Mouse (Mus musculus): ENCODE measurements around the gene Cox15. TPM values are rescaled to one million over a fixed set of nuclear protein-coding genes. Genes with fewer than 3 reads are reported as not detected.

The Cox15 gene
- polyA plus RNA-seq, 1 experiment from 2014 or later, result 10.6 TPM

DNA sequence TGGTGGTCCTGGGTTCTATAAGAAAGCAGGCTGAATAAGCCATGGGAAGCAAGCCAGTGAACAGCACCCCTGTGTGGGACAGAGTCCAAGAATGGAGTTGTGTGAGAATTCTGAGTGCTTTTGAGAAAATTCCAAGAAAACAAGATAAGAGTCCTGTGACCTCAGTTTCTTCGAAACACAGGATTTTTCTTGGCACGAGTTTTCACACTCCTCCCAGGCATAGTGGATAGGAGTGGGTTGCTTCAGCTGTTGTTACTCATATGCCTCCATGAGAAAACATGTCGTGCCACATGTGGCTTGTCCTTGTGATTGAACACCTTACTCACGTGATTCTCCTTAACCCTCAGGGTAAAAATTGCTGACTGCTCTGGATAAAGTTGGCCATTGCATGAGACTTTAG is 4.9 kb downstream of the Cox15 start:
- Histone ChIP-seq H3K27me3 (ENCODE audit: control insufficient read depth, insufficient read depth, low read depth, low read length) (no peaks in the 10 kb centered on the region), H3K4me2 (ENCODE audit: low read depth, low read length) (no peak overlapping the region), H3K9me3 (ENCODE audit: control insufficient read depth, low read length) (no peaks in the 10 kb centered on the region), H3K9ac (ENCODE audit: low read length) (no peak overlapping the region), H3K4me3 (ENCODE audit: low read length) (no peak overlapping the region), H3K27ac (ENCODE audit: low read length) (no peak overlapping the region), H3K36me3 (ENCODE audit: control insufficient read depth, insufficient read depth, low read length) (peaks cover 31% of the 10 kb centered on the region), H3K4me1 (replicated peaks; ENCODE audit: control insufficient read depth, insufficient read depth, low read length) (no peaks in the 10 kb centered on the region)
- no peak for ATAC-seq (ENCODE audit: low read depth)
- WGBS, result 63% methylated on average over 4 of the region's 4 CpGs

DNA sequence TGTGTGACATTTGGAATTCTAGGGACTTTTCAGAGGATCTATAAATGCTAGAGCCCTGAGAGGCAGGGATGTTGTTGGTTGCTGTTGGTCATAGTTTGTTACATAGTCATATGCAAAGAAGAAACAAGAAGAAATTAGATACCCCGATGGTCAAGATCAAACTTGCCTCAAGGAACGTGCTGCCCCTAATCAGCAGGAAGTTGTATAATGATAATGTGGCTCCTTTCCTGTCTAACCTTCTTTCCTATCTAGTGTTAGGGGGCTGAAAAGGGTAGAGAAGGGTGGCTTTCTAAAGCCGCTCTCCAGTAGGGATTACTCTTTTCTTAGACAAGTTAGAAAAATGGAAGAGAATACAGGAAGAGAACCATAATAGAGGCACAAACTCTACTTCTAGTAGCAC is 7.1 kb downstream of the Cox15 start:
- Histone ChIP-seq H3K4me2 (ENCODE audit: low read depth, low read length) (no peak overlapping the region), H3K27ac (ENCODE audit: low read length) (no peak overlapping the region), H3K36me3 (ENCODE audit: control insufficient read depth, insufficient read depth, low read length) (peaks cover 42% of the 10 kb centered on the region), H3K27me3 (ENCODE audit: control insufficient read depth, insufficient read depth, low read depth, low read length) (no peaks in the 10 kb centered on the region), H3K9ac (ENCODE audit: low read length) (no peak overlapping the region), H3K4me3 (ENCODE audit: low read length) (no peak overlapping the region), H3K4me1 (replicated peaks; ENCODE audit: control insufficient read depth, insufficient read depth, low read length) (no peaks in the 10 kb centered on the region), H3K9me3 (ENCODE audit: control insufficient read depth, low read length) (no peaks in the 10 kb centered on the region)
- WGBS, result 89% methylated on average over 3 of the region's 3 CpGs
- ATAC-seq (ENCODE audit: low read depth), result no peak

DNA sequence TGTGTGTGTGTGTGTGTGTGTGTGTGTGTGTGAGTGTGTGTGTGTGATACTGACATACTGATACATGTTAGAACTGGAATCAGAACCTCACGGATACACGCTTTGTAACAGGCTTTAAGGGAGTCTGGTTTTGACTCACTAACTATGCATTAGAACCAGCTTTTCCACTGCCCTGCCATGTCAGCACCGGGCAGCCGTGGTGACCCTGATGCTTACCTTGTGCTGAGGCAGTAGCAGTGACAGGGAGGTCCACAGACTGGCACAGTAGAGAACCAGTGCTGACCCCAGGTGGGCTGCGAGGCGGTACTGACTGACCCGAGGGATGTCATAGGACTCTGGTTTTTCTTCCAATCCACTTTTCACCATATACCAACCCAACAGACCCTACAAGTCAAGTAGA is 9.4 kb downstream of the Cox15 start:
- H3K9me3 ChIP-seq (ENCODE audit: control insufficient read depth, low read length), result no peaks in the 10 kb centered on the region
- H3K4me2 ChIP-seq (ENCODE audit: low read depth, low read length), result no peak overlapping the region
- WGBS, result 90% methylated on average over 7 of the region's 7 CpGs
- no peaks in the 10 kb centered on the region for H3K27me3 ChIP-seq (ENCODE audit: control insufficient read depth, insufficient read depth, low read depth, low read length)
- no peak overlapping the region for H3K9ac ChIP-seq (ENCODE audit: low read length)
- no peaks in the 10 kb centered on the region for H3K4me1 ChIP-seq (replicated peaks; ENCODE audit: control insufficient read depth, insufficient read depth, low read length)
- H3K36me3 ChIP-seq (ENCODE audit: control insufficient read depth, insufficient read depth, low read length), result peaks cover 51% of the 10 kb centered on the region
- H3K27ac ChIP-seq (ENCODE audit: low read length), result no peak overlapping the region
- no peak overlapping the region for H3K4me3 ChIP-seq (ENCODE audit: low read length)
- ATAC-seq (ENCODE audit: low read depth), result no peak

DNA sequence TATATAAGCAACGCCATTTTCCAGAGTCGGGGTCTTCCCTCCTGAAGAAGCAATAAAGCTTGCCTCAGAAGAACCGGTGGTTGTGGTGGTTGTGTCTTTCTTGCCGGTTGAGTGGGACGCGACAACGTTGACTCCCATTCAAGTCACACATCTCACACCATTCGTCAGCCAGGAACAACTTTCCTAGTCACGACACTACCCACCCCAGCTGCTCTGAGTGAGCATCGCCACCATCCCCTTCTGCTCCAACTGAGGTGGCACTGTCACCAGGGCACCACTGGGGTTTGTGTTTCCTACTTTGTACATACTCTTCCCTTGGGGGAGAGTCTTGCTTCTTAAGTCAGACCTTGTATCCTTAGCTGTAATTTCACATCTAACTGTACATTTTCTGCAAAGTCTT is 14.4 kb downstream of the Cox15 start:
- WGBS, result 92% methylated on average over 10 of the region's 10 CpGs
- Histone ChIP-seq H3K9me3 (ENCODE audit: control insufficient read depth, low read length) (no peaks in the 10 kb centered on the region), H3K4me1 (replicated peaks; ENCODE audit: control insufficient read depth, insufficient read depth, low read length) (no peaks in the 10 kb centered on the region), H3K27me3 (ENCODE audit: control insufficient read depth, insufficient read depth, low read depth, low read length) (no peaks in the 10 kb centered on the region), H3K9ac (ENCODE audit: low read length) (no peak overlapping the region), H3K27ac (ENCODE audit: low read length) (no peak overlapping the region), H3K4me3 (ENCODE audit: low read length) (no peak overlapping the region), H3K36me3 (ENCODE audit: control insufficient read depth, insufficient read depth, low read length) (peaks cover 48% of the 10 kb centered on the region), H3K4me2 (ENCODE audit: low read depth, low read length) (no peak overlapping the region)
- ATAC-seq (ENCODE audit: low read depth), result no peak

DNA sequence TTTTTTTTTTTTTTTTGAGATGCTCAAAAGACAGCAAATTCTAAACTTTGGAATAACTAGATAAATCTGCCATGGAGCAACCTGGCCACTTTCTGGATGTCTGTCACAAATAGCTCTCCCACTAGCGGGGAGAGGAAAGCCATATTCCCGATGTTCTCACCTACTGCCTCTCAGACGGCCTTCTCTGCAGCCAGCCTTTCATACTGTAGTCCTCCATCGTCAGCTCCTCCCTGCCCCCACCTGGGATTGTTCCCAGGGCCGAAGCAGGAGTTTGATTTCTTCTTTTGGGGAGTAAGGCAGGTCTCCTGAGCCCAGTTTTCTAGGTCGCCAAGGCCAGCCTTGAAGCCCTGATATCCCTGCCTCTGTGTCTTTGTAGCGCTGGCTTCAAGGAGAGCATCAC is 21.6 kb downstream of the Cox15 start:
- no peak for ATAC-seq (ENCODE audit: low read depth)
- Histone ChIP-seq H3K9ac (ENCODE audit: low read length) (no peak overlapping the region), H3K27me3 (ENCODE audit: control insufficient read depth, insufficient read depth, low read depth, low read length) (no peaks in the 10 kb centered on the region), H3K4me1 (replicated peaks; ENCODE audit: control insufficient read depth, insufficient read depth, low read length) (no peaks in the 10 kb centered on the region; the same call in 1 of the 2 replicates), H3K27ac (ENCODE audit: low read length) (no peak overlapping the region), H3K9me3 (ENCODE audit: control insufficient read depth, low read length) (no peaks in the 10 kb centered on the region), H3K4me3 (ENCODE audit: low read length) (no peak overlapping the region), H3K4me2 (ENCODE audit: low read depth, low read length) (no peak overlapping the region), H3K36me3 (ENCODE audit: control insufficient read depth, insufficient read depth, low read length) (peaks cover 17% of the 10 kb centered on the region)
- 66% methylated on average over 7 of the region's 7 CpGs for WGBS

DNA sequence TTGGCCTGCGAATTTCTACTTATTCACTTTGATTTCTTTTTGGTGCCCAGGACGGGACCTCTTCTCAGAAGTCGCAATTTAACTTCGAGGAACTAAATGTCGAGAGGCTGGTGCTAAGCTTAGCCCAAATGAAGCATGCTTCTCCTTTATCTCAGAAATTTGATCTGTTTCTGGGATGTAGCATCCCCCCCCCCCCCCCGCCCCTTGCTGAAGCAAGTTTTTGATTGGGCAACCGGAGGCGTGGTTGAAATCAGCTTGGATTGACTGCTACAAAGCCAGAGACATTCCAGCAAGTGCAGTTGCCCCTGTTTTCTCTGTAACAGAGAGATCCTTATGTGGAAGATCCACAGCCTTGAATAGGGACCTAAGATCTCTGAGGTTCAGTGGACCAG is 22.8 kb downstream of the Cox15 start:
- Histone ChIP-seq H3K4me2 (ENCODE audit: low read depth, low read length) (peak overlapping the region; percentile 18), H3K9ac (ENCODE audit: low read length) (peak overlapping the region; percentile 16; the same call in 1 of the 2 replicates), H3K4me1 (replicated peaks; ENCODE audit: control insufficient read depth, insufficient read depth, low read length) (no peaks in the 10 kb centered on the region; the same call in 1 of the 2 replicates), H3K27ac (ENCODE audit: low read length) (no peak overlapping the region), H3K4me3 (ENCODE audit: low read length) (peak overlapping the region; percentile 23), H3K27me3 (ENCODE audit: control insufficient read depth, insufficient read depth, low read depth, low read length) (no peaks in the 10 kb centered on the region), H3K9me3 (ENCODE audit: control insufficient read depth, low read length) (no peaks in the 10 kb centered on the region), H3K36me3 (ENCODE audit: control insufficient read depth, insufficient read depth, low read length) (peaks cover 12% of the 10 kb centered on the region)
- ATAC-seq (ENCODE audit: low read depth), result peak; percentile 15; the same call in 1 of the 2 replicates
- WGBS, result 34% methylated on average over 8 of the region's 8 CpGs

DNA sequence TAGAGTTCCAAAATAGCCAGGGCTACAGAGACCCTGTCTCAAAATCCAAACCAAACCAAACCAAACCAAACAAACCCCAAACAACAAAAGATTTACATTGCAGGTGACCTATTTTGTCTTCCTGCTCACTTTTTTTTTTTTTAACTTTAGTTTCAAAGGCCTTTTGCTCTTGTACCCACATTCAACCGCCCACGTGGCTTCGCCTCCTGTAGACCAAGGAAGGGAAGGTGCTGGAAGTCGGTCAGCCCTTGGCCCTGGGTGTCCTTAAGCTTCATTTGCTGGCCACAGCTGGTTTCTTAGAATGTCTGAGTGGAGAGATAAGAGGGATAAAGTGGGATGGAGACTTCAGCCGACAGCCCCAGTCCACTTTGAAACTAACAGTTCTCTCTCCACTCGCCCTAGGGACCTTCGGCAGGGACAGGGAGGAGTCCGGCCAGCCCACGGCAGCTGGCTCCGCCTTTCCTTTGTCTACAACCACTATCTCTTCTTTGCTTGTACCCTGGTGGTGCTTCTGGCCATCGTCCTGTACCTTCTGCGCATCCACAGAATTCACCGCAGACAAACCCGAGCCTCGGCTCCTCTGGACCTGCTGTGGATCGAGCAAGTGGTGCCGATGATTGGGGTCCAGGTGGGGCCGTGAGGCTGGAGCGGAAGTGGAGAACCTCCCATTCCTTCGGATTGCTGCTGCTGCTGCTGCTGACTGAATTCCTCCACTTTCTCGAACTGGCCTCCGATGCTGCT is 23.3 kb downstream of the Cox15 start:
- ATAC-seq (ENCODE audit: low read depth), result peak; percentile 47; the same call in 1 of the 2 replicates
- Histone ChIP-seq H3K9ac (ENCODE audit: low read length) (peak overlapping the region; percentile 16; the same call in 1 of the 2 replicates), H3K36me3 (ENCODE audit: control insufficient read depth, insufficient read depth, low read length) (peaks cover 9% of the 10 kb centered on the region)

DNA sequence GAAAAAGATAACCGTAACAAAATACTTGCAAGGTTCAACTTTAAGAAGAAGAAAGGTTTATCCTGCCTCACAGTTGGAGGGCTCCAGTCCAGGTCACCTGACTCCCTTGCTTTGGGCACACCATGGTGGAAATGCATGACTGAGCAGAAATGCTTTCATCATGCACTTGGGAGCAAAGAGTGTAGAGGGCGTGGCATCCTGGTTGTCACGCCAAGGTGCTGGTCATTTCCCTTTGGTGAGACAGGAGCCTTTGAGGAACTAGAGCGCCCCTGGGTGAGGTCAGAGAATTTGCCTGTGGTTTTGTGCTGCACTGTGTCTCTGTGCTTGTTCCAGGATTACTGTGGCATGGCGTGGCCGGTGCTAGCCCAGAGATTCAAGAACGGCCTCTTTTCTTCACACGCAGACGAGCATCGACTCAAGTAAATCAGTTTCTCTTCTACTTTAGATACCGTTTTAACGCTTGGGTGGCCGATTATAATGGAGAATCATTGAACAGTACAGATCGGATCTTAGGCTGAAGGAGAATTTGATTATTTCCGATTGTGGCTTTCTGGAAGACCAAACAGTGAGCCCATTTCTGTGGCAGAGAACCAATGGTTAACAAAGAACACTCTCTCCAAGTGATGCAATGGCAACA is 26.2 kb downstream of the Cox15 start:
- 91% methylated on average over 15 of the region's 15 CpGs for WGBS
- no peaks in the 10 kb centered on the region for H3K27me3 ChIP-seq (ENCODE audit: control insufficient read depth, insufficient read depth, low read depth, low read length)

More for the DNA sequence above, 23.3 kb downstream of the Cox15 start:
- H3K4me1 ChIP-seq (replicated peaks; ENCODE audit: control insufficient read depth, insufficient read depth, low read length), result no peaks in the 10 kb centered on the region; the same call in 1 of the 2 replicates
- no peaks in the 10 kb centered on the region for H3K9me3 ChIP-seq (ENCODE audit: control insufficient read depth, low read length)
- peak overlapping the region; percentile 23 for H3K4me3 ChIP-seq (ENCODE audit: low read length)
- peak overlapping the region; percentile 18 for H3K4me2 ChIP-seq (ENCODE audit: low read depth, low read length)
- H3K27me3 ChIP-seq (ENCODE audit: control insufficient read depth, insufficient read depth, low read depth, low read length), result no peaks in the 10 kb centered on the region
- H3K27ac ChIP-seq (ENCODE audit: low read length), result no peak overlapping the region
- 38% methylated on average over 22 of the region's 22 CpGs for WGBS

DNA sequence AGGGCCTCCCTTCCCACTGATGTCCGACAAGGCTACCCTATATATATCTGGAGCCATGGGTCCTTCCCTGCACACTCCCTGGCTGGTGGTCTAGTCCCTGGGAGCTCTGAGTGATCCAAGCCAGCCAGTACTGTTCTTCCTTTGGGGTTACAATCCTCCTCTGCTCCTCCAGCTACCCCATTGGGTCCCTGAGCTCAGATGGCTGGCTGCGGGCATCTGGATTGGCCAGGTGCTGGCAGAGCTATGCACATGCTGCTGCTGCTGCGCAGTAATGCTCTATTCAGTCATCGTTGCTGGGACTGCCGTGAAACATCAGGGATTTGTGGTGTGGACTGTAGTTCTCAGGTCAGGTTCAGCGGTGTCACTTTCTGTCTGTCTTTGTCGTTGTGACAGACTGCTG is 28.0 kb downstream of the Cox15 start:
- Histone ChIP-seq H3K36me3 (ENCODE audit: control insufficient read depth, insufficient read depth, low read length) (peaks cover 10% of the 10 kb centered on the region), H3K27me3 (ENCODE audit: control insufficient read depth, insufficient read depth, low read depth, low read length) (no peaks in the 10 kb centered on the region), H3K4me1 (replicated peaks; ENCODE audit: control insufficient read depth, insufficient read depth, low read length) (no peaks in the 10 kb centered on the region), H3K27ac (ENCODE audit: low read length) (no peak overlapping the region), H3K4me3 (ENCODE audit: low read length) (no peak overlapping the region), H3K9me3 (ENCODE audit: control insufficient read depth, low read length) (no peaks in the 10 kb centered on the region), H3K4me2 (ENCODE audit: low read depth, low read length) (no peak overlapping the region), H3K9ac (ENCODE audit: low read length) (no peak overlapping the region)
- 84% methylated on average over 7 of the region's 7 CpGs for WGBS
- no peak for ATAC-seq (ENCODE audit: low read depth)

More for the DNA sequence above, 26.2 kb downstream of the Cox15 start:
- Histone ChIP-seq H3K4me2 (ENCODE audit: low read depth, low read length) (no peak overlapping the region), H3K36me3 (ENCODE audit: control insufficient read depth, insufficient read depth, low read length) (peaks cover 10% of the 10 kb centered on the region), H3K4me3 (ENCODE audit: low read length) (no peak overlapping the region), H3K4me1 (replicated peaks; ENCODE audit: control insufficient read depth, insufficient read depth, low read length) (no peaks in the 10 kb centered on the region; the same call in 1 of the 2 replicates), H3K9me3 (ENCODE audit: control insufficient read depth, low read length) (no peaks in the 10 kb centered on the region), H3K9ac (ENCODE audit: low read length) (no peak overlapping the region), H3K27ac (ENCODE audit: low read length) (no peak overlapping the region)
- no peak for ATAC-seq (ENCODE audit: low read depth)
